Mouse (Mus musculus) gastrocnemius, postnatal 14 days (tissue): ENCODE measurements around the gene Prok2. TPM values are rescaled to one million over a fixed set of nuclear protein-coding genes. Genes with fewer than 3 reads are reported as not detected.

Experiments
- DNase-seq: peaks from one replicate; pipeline ENCODE4 v3.0.0; 2021; ENCODE audit warnings: mixed read lengths
- intact Hi-C: fragments of 180-260 bp; cut with DNase I; formaldehyde crosslinking; loops from one replicate; pipeline ENCODE4 v1.15.1; 2025; ENCODE audit warnings: low total_unique reads
- long read RNA-seq, 2 experiments: library from polyadenylated mRNA; stranded (forward); transcript quantifications; one replicate each; pipeline ENCODE4 v2.0.0; 2021
- total RNA-seq, 2 experiments: library from RNA; stranded (reverse); gene quantifications; 2 replicates each; pipeline ENCODE4 v1.2.3; 2021

The Prok2 gene
- not detected for total RNA-seq
- long read RNA-seq, experiment 1 = 0 reads
- long read RNA-seq, experiment 2 = 0 reads

DNA sequence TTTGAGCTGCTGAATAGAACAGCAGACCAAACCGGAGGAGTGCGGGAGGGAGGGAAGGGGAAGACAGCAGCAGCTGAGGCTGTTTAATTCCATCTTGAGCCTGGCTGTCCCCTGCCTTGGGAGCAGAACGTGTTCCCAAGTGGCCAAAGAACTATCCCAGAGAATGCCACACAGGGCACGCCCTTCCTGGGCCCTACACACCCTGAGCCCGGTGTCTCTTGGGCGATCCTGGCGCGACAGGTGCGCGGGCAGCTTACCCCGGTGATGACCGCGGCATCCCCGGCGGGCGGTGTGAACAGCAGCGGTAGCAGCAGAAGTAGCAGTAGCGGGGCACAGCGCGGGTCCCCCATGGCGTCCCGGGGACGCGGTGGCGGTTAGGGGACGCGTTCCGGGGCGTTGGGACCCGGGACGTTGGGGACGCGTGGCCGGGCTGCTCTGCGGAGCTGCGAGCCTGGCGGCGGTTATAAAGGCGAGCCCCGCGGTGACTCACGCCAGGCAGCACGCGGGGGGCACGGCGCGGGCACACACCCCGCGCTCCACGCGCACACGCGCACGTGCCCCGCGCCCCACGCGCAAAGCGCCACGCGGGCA is at the start of gene Prok2:
Gene Prok2, minus strand, starts transcription at position 422 of the 591 bp plus-strand sequence.
- DNase-seq = peak; percentile 9
- intact Hi-C loops = no loop called here

DNA sequence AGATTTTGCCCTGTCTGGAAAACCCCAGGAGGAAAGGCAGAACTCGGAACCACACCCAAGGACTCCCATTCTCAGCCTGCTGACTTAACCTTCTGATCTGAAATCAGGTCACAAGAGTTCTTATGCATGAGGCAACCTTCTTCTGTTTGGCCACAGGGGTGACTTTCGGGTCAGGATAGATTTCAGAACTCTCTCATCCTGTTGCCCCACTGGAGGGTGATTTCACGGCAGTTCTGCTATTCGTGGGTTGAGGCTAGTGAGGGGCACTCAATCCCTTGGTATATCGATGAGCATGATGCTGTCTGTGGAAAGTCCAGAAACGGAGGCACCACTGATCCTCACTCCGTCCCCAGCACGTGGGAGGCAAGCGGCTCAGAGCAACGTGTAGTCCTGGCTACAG is 48.5 kb upstream of the Prok2 start:
- intact Hi-C loops = no loop called here

DNA sequence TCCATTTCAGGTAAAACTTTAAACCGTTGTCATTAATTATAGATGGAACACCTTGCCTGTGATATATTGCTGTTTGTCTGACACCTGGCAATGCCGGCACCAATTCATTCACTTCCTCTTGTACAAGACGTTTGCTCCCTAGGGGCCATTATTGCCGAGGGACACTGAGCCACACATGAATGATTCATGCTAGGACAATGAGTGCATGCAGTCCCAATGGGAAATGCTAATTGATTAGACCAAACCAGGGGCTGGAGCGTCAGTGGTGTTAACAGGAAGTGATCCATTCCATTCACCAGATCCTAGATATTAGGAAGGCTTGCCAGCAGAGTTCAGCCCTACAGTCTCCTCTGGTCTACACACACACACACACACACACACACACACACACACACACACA is 42.3 kb upstream of the Prok2 start:
- intact Hi-C loops = no loop called here

More for the DNA sequence above, 48.5 kb upstream of the Prok2 start:
- no peak for DNase-seq

DNA sequence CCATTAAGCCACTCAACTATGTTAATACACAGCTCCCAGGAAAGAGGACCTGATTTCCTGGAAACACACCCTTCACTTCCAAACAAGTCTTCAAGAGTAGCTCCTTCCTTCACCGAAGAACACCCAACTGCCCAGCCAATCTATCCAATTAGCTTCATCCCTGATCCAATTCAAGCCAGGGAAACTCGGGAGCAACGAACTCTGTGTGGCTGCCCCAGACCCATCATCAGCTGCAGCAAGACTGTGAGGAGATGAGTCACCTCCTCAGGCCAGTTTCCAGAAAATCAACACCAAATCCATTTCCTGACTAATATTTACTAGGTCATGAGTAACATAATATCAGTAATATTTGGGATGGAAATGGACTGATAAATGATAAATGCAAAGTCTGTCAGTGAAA is 38.7 kb upstream of the Prok2 start:
- DNase-seq = no peak
- intact Hi-C loops = no loop called here

More for the DNA sequence above, 42.3 kb upstream of the Prok2 start:
- no peak for DNase-seq

- DNase-seq = no peak
These were observed 36.1 kb upstream of the Prok2 start for GRCm38 (mm10) chr6:99762069-99762985.

DNA sequence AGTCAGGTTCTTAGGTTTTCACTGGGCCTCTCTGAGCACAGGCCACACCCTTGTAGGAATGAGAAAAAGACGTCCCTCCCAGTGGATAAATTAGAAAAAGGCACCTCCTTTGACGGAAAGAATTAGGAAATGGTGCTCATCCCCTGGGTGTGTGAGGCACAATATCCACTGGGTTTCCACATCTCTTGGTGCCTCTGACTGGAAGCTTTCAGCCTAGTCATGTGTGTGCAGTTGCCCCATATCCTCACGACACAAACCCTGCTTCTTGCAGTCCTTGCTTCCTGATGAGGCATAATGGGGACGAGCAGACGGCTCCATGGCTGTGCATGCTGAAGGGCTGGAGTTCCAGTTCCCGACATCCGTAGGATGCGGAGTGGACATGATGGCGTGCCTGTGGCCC is 29.9 kb upstream of the Prok2 start:
- DNase-seq = no peak
- intact Hi-C loops = no loop called here

More at GRCm38 (mm10) chr6:99762069-99762985, 36.1 kb upstream of the Prok2 start:
- intact Hi-C loops = no loop called here

GRCm38 (mm10) chr6:99751308-99751707 is 25.1 kb upstream of the Prok2 start:
- DNase-seq = no peak
- intact Hi-C loops = no loop called here

DNA sequence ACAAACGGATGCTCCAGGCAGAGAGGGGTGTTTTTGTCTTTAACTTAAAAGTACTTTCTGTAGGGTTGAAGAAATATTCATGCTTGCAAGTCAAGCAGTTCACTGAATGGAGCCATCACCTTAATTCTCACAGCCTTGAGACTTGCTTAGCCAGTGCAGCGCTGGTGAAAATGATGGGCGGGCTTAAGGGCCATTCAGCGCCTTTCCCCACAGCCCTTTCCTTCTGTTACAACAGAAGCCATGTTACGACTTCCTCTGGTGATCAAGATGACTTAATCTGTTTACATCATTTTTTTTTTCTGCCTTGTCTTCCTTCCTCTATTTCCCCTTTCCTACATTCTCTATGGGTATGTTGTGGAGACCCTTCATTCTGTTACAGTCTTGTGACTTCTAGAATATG is 20.1 kb upstream of the Prok2 start:
- DNase-seq = no peak
- intact Hi-C loops = no loop called here

- no peak for DNase-seq
- intact Hi-C loops = no loop called here
These were observed 16.7 kb upstream of the Prok2 start for GRCm38 (mm10) chr6:99742866-99743265.

GRCm38 (mm10) chr6:99734666-99735065 is 8.5 kb upstream of the Prok2 start:
- intact Hi-C loops = no loop called here

GRCm38 (mm10) chr6:99732673-99733072 is 6.5 kb upstream of the Prok2 start:
- DNase-seq = no peak
- intact Hi-C loops = no loop called here

More at GRCm38 (mm10) chr6:99734666-99735065, 8.5 kb upstream of the Prok2 start:
- DNase-seq = no peak

- no peak for DNase-seq
- intact Hi-C loops = no loop called here
These were observed 5.7 kb upstream of the Prok2 start for GRCm38 (mm10) chr6:99731926-99732325.

- no peak for DNase-seq
- intact Hi-C loops = no loop called here
These were observed 3.7 kb upstream of the Prok2 start for GRCm38 (mm10) chr6:99729853-99730252.

DNA sequence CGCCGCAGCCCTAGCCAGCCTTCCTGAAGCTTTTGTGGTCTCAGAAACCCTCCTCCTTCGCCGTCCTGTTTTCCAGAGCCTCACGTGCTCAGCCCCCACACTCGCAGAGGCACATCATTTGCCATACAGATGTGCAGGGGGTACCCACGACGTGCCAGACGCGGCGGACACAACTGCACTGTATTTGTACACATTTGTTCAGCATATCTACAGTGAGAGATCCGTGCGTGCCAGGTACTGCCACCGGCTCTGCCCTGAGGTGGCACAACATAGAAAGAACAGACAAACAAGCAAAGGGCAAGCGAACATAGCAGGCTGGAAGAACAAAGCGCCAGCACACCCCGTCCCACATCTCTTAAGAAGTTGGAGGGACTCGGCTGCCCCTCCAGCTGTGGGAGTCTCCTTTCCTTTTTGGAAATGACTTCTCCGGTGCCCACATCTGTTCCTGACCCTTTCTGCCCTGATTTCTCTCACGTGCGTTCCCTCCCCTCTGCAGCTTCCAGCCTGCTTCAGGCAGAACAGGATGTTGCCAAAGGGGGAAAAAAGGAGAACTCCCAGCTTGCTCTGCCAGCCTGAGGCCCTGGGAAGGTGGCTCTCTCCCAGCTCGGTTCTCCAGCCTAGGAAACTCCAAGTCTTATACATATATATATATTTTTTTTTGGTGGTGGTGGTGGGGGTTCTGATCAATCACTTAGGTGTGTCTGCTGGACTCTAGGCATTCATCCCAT is 548 bp upstream of the Prok2 start:
- intact Hi-C loops = no loop called here
- DNase-seq = no peak

DNA sequence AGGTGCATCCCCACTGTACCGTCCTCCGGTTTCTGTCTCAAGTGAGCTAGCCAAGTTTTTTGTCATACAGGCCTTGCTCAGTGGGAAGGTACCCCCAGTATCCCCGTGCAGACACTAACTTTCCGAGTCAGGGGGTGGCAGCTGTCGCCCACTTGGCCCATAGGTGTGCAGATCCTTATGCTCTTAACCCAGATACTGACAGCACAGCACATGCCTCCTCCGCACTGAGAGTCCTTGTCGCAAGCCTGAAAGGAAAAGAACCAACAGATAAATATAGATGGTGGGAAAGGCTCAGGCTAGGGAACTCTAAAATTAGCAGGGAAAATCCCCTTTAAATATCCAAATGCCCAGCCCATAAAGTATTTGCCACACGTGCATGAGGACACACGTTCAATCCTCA is 3.8 kb downstream of the Prok2 start:
- intact Hi-C loops = no loop called here
- no peak for DNase-seq

- intact Hi-C loops = no loop called here
These were observed 5.2 kb downstream of the Prok2 start for GRCm38 (mm10) chr6:99721032-99721431.

DNA sequence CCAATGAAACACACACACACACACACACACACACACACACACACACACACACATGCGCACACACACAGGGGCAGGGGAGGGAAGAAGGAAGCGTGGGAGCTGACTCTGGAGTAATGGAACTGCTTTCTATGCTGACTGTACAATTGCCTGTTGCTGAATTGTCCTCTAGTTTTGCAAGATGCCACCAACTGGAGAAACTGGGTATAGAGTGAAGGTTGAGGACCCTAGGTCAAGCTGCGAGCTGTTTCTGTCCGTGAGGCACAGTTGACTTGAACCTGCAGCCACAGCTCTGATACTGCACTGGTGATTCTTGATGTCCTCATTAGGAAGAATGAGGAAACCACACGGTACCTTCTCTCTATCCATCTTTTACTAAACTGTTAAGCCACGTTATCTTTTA is 10.3 kb downstream of the Prok2 start:
- DNase-seq = no peak
- intact Hi-C loops = no loop called here

More at GRCm38 (mm10) chr6:99721032-99721431, 5.2 kb downstream of the Prok2 start:
- DNase-seq = no peak

DNA sequence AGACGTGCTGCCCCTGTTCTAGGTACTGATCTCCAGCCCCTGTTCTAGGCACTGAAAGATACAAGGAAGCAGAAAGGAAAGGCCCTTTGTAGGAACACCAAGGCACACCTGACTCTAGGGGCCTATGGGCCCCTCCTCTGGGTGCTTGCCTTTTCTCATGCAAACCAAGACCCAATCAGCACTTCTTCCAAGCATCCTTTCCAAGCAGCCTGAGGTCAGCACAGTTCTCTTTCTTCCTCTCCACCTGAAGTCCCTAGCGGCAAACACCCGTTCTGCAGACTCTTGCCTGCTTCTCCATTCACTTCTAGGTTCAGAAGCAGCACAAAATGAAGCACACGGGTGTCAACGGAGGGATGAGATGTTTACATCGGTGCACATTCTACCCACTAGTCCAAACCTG is 11.0 kb downstream of the Prok2 start:
- intact Hi-C loops = no loop called here

GRCm38 (mm10) chr6:99713256-99713655 is 12.9 kb downstream of the Prok2 start:
- intact Hi-C loops = no loop called here
- DNase-seq = no peak

More for the DNA sequence above, 11.0 kb downstream of the Prok2 start:
- no peak for DNase-seq

DNA sequence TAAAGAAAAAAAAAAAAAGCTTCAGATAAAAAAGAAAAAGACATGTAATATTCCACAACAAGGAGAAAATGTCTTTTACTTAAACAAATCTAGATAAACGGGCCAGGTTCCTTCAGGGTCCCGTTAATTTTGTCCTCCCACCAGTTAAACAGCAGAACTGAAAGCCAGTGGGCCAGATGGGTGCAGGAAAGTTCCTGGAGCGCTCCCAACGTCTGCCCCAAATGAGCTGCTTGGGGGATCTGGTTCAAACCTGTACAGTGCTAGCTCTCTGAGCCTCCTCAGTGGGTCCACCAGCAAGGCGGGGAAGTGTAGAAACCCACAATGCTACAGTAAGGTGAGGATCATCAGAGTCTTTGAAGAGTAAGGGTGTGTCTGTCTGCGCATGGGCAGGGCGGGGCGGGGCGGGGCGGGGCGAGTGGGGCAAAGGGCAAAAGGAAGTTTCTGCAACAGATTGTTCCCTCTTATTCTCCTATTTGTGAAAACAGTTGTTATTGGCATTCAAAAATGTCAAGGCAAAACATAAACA is 14.6 kb downstream of the Prok2 start:
- intact Hi-C loops = no loop called here
- no peak for DNase-seq
